Mouse (Mus musculus) kidney, embryonic 16.5 days (tissue): ENCODE measurements at regions not wholly inside any gene's neighbourhood (a gene's known extent, or its start where the extent isn't known, plus 50 kb on each side); places are given as distances from the start of the nearest gene placed in this dataset.

ENCODE experiments used
- ATAC-seq: fragments of 200-750 bp; cut with Nextera tagmentation; 2 replicates; pipeline ENCODE4 v1.8.0; 2017; ENCODE audit warnings: moderate TSS enrichment; ENCODE audit not compliant: low FRiP score, low TSS enrichment
- H3K27ac ChIP-seq: fragments of 300-500 bp; sonication (generic); 2 replicates; pipeline ENCODE4 v1.5.1; 2014; ENCODE audit warnings: low read length
- H3K27me3 ChIP-seq: fragments of 300-500 bp; sonication (generic); 2 replicates; pipeline ENCODE4 v1.6.1; 2014; ENCODE audit warnings: low read length, control low read depth, mixed read lengths; ENCODE audit not compliant: insufficient read depth
- H3K36me3 ChIP-seq: fragments of 300-500 bp; sonication (generic); 2 replicates; pipeline ENCODE4 v1.6.1; 2014; ENCODE audit warnings: low read length, control low read depth, mixed read lengths; ENCODE audit not compliant: insufficient read depth
- H3K4me1 ChIP-seq: fragments of 300-500 bp; sonication (generic); 2 replicates; pipeline ENCODE4 v1.6.1; 2014; ENCODE audit warnings: low read length, control low read depth, mixed read lengths; ENCODE audit not compliant: insufficient read depth
- H3K4me2 ChIP-seq: fragments of 300-500 bp; sonication (generic); replicated peaks from 2 replicates; pipeline ENCODE4 v1.6.1; 2014; ENCODE audit warnings: low read depth, low read length
- H3K4me3 ChIP-seq: fragments of 300-500 bp; sonication (generic); 2 replicates; pipeline ENCODE4 v1.5.1; 2014; ENCODE audit warnings: mild to moderate bottlenecking, low read length
- H3K9ac ChIP-seq: fragments of 300-500 bp; sonication (generic); replicated peaks from 2 replicates; pipeline ENCODE4 v1.6.1; 2014; ENCODE audit warnings: low read length
- H3K9me3 ChIP-seq: fragments of 300-500 bp; sonication (generic); 2 replicates; pipeline ENCODE4 v1.6.1; 2016; ENCODE audit warnings: low read length, control low read depth
- WGBS: fragments of 180-500 bp; shearing (Covaris S2); extraction: QIAGEN DNeasy Blood & Tissue Kit; methylation state at CpG from one replicate; pipeline ENCODE4 v1.1.7; 2014; 5-methylcytosine and 5-hydroxymethylcytosine counted together

DNA sequence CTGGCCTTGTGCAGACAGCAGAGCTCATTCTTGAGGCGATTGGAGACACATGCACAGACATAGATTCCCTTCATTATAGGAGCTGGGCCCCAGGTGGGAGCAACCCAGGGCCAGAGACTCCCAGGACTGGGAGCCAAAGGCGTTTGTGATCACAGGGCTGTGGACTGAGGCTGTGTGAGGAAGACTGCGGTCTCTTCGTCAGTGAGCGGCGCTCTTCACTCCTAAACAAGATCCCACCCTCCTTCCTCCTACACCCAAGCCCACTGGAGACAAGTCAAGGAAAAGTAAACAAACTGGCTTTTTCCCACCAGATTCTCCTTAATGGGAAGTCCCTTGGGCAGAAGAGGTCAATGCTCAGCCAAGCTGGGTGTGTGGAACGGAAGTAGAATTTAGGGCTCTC is 157.7 kb upstream of the Cadm1 start:
- Histone ChIP-seq H3K36me3 (no peaks in the 10 kb centered on the region), H3K27ac (no peak overlapping the region), H3K4me3 (no peak overlapping the region), H3K9ac (no peak overlapping the region), H3K9me3 (peaks cover 3% of the 10 kb centered on the region; the same call in 1 of the 2 replicates), H3K27me3 (peaks cover under 1% of the 10 kb centered on the region; the same call in 1 of the 2 replicates), H3K4me1 (peaks cover 11% of the 10 kb centered on the region; the same call in 1 of the 2 replicates), H3K4me2 (no peak overlapping the region)
- ATAC-seq = no peak
- WGBS = 82% methylated on average over 7 of the region's 7 CpGs

DNA sequence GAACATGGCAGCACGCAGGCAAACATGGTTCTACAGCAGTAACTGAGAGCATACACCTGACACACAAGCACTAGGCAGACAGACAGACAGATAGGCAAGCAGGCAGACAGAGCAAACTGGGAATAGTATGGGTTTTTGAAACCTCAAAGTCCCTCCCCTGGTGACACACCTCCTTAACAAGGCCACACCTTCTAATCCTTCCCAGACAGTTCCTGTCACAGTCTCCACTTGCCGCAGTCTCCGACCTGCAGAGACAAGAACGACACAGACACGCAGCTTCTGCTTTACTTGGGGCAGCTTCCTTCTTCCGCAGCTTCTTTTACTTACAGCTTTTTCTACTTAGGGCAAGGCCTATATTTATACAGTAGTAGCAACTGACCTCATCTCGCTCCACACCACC is 155.9 kb upstream of the Cadm1 start:
- WGBS = 97% methylated on average over 7 of the region's 7 CpGs

DNA sequence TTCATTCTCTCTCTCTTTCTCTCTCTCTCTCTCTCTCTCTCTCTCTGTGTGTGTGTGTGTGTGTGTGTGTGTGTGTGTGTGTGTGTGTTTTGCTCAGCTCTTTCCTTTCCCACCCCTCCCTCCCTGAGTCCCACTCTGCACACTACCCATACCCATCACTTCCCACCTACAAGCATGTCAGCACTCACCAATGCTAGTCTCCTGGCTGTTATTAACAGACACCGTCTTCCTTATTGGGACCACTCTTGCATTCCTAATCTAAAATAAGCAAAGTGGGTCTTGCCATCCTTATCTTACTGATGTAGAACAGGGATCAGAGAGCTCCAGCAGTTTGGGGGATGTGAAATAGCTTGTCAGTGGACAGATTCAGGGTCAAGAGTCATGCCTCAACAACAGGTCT is 153.3 kb upstream of the Cadm1 start:
- ATAC-seq = no peak
- 67% methylated on average over 1 of the region's 1 CpGs for WGBS
- no peak overlapping the region for H3K4me2 ChIP-seq
- H3K27ac ChIP-seq = no peak overlapping the region
- no peaks in the 10 kb centered on the region for H3K27me3 ChIP-seq
- peaks cover 3% of the 10 kb centered on the region; the same call in 1 of the 2 replicates for H3K9me3 ChIP-seq
- no peak overlapping the region for H3K9ac ChIP-seq
- H3K36me3 ChIP-seq = no peaks in the 10 kb centered on the region
- H3K4me1 ChIP-seq = no peaks in the 10 kb centered on the region
- no peak overlapping the region for H3K4me3 ChIP-seq

More for the DNA sequence above, 155.9 kb upstream of the Cadm1 start:
- Histone ChIP-seq H3K27me3 (no peaks in the 10 kb centered on the region), H3K9ac (no peak overlapping the region), H3K27ac (no peak overlapping the region), H3K4me3 (no peak overlapping the region), H3K4me1 (no peaks in the 10 kb centered on the region), H3K36me3 (no peaks in the 10 kb centered on the region), H3K9me3 (peaks cover 3% of the 10 kb centered on the region; the same call in 1 of the 2 replicates), H3K4me2 (no peak overlapping the region)
- ATAC-seq = no peak

DNA sequence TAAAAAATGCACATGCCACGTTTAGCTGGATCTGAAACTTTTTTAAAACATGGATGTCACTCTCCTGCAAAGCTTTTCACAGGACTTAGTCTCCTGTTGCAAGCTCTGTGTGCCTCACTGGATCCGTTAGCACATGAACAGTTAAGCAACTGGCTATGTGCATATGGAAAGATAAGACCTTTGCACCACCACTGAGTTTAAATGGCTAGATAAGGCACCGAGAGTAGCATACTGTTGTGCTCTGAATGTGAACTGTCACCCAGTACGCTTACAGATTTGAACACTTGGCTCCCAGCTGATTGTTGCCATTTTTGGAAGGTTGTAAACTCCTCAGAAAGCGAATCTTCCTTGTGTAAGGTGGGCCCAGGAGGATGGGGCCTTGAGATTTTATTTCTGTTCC is 151.4 kb upstream of the Cadm1 start:
- WGBS = 81% methylated on average over 5 of the region's 5 CpGs
- Histone ChIP-seq H3K9ac (no peak overlapping the region), H3K9me3 (peaks cover 3% of the 10 kb centered on the region; the same call in 1 of the 2 replicates), H3K27me3 (no peaks in the 10 kb centered on the region), H3K4me3 (no peak overlapping the region), H3K36me3 (no peaks in the 10 kb centered on the region), H3K27ac (no peak overlapping the region), H3K4me2 (no peak overlapping the region), H3K4me1 (no peaks in the 10 kb centered on the region)
- ATAC-seq = no peak

DNA sequence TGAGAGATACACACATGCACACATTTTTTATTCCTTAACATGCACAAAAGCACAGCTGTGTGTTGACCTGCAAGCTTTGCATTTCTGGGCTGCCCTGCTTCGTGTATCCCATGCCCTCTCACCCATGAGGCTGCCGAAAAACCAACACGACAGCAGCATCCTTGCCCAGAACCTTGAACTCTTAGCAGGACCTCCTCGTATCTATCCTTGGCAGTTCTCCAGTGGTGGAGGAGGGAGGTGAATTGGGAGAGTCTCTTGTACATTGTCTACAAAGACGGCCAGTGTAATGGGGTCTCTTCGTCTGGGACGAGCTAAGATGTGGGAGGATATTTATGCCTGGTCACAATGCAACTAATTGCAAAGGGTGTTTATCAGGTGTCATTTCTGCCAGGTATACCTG is 149.6 kb upstream of the Cadm1 start:
- WGBS = 54% methylated on average over 7 of the region's 7 CpGs
- H3K9ac ChIP-seq = no peak overlapping the region
- H3K36me3 ChIP-seq = no peaks in the 10 kb centered on the region
- no peaks in the 10 kb centered on the region for H3K9me3 ChIP-seq
- H3K27me3 ChIP-seq = no peaks in the 10 kb centered on the region
- no peak overlapping the region for H3K4me2 ChIP-seq
- H3K27ac ChIP-seq = no peak overlapping the region
- H3K4me3 ChIP-seq = no peak overlapping the region
- peaks cover 8% of the 10 kb centered on the region; the same call in 1 of the 2 replicates for H3K4me1 ChIP-seq
- ATAC-seq = no peak

DNA sequence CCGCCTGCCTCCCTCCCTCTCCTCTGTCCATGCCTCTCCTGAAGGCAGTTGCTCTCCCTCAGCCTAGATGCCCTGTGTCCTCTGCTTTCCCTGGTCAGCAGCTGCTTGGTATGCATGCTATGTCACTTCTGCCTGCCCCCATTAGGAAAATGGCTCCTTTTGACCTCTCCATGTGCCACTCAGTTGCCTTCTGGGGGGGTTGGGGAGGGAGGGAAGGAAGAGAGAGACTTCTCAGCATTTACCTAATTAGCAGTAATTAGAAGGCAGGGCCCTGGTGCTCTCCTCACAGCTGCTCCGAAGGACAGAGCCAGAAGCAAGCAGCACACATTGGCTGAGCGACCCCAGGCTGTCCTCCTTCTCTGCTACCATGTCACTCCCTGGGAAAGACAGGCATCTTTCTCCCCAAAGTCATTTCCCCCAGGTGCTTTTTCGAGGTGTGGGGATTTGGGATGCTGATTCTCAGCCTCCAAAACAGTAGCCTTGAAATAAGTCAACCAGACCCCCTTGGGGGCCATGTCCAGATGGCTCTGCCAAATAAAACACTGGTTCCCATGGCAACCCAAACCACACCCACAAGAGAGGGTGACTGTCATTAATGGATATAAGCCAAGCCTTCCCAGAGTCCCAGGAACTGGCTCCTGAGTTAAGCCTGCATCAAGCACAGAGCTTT is 145.7 kb upstream of the Cadm1 start:
- no peak overlapping the region for H3K4me2 ChIP-seq
- no peak overlapping the region for H3K27ac ChIP-seq
- peak; percentile 70; the same call in 1 of the 2 replicates for ATAC-seq
- peaks cover 21% of the 10 kb centered on the region; the same call in 1 of the 2 replicates for H3K4me1 ChIP-seq
- no peak overlapping the region for H3K4me3 ChIP-seq
- no peaks in the 10 kb centered on the region for H3K27me3 ChIP-seq
- whole genome bisulfite sequencing = 50% methylated on average over 4 of the region's 4 CpGs
- H3K36me3 ChIP-seq = no peaks in the 10 kb centered on the region
- H3K9ac ChIP-seq = no peak overlapping the region
- no peaks in the 10 kb centered on the region for H3K9me3 ChIP-seq

DNA sequence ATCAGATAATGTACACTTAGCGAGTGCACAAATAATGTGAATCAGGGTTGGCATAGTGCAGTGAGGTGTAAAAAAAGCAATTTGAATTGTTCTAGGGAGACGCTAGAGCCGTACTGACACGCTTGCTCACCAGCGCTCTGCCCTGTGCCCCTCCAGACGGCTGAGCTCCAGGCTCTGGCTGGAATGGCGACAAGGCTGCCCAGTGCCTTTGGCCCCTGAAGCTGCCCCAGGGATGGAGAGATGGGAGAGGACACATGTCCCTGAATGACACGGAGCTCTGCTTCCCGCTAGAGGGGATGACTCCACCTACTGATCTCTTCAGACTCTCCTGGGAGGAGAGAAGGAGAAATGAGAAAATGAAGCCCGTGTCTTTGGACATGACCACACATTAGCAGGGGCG is 143.3 kb upstream of the Cadm1 start:
- Histone ChIP-seq H3K9ac (no peak overlapping the region), H3K36me3 (no peaks in the 10 kb centered on the region), H3K27me3 (no peaks in the 10 kb centered on the region), H3K27ac (no peak overlapping the region), H3K4me3 (no peak overlapping the region), H3K9me3 (no peaks in the 10 kb centered on the region), H3K4me1 (peaks cover 21% of the 10 kb centered on the region; the same call in 1 of the 2 replicates), H3K4me2 (no peak overlapping the region)
- ATAC-seq = no peak
- 62% methylated on average over 11 of the region's 11 CpGs for WGBS

DNA sequence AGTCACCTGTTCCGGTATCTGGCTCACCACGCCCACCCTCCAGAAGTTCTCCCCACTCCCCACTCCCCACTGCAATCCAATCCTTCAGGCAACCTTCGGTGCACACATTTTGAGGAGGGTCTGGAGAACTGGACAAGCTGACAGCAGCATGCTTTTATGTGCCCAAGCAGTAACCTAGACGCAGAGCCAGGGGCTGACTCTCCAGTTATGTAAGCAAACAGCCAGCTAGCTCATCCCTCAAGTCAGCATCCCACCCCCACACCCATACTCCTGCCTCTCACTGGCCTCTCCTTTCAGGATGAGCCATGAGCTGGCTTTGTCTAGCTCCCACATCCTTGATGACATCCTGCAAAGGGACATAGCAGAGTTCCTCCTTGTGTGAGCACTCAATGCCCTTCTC is 142.8 kb upstream of the Cadm1 start:
- 32% methylated on average over 4 of the region's 4 CpGs for WGBS
- H3K4me3 ChIP-seq = no peak overlapping the region

DNA sequence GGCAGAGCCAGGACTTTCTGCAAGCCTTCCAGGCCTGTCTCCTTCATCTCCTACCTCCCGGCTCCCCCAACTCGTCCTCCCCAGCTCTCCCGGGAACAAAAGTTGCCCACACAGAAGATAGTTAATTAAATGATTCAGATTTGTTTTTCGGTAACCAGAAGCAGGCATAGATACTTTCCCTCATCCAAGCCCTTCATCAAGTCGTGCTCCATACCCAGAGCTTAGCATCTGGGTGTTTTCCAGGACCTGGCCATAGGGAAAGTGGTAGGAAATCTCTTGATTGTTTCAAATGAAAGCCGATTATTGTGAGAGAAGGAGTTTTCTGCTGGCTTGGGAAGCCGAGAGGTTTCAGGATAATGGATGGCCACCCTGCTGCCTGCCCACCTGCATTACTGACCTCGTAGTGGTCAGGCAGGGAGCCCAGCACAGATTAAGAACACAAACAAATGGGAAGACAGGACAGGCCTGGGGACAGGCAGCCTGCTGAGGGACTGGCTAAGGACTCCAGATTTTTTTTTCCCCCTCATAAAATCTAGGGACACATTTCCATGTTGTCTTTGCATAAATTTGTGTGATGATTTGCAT is 142.2 kb upstream of the Cadm1 start:
- no peaks in the 10 kb centered on the region for H3K36me3 ChIP-seq
- WGBS = 49% methylated on average over 8 of the region's 8 CpGs
- H3K4me1 ChIP-seq = peaks cover 21% of the 10 kb centered on the region; the same call in 1 of the 2 replicates
- H3K9me3 ChIP-seq = no peaks in the 10 kb centered on the region
- no peak overlapping the region for H3K9ac ChIP-seq
- no peak overlapping the region for H3K27ac ChIP-seq
- no peak overlapping the region for H3K4me2 ChIP-seq
- ATAC-seq = no peak
- H3K4me3 ChIP-seq = no peak overlapping the region
- H3K27me3 ChIP-seq = no peaks in the 10 kb centered on the region

More for the DNA sequence above, 142.8 kb upstream of the Cadm1 start:
- Histone ChIP-seq H3K9ac (no peak overlapping the region), H3K4me1 (peaks cover 21% of the 10 kb centered on the region; the same call in 1 of the 2 replicates), H3K9me3 (no peaks in the 10 kb centered on the region), H3K4me2 (no peak overlapping the region), H3K27me3 (no peaks in the 10 kb centered on the region), H3K27ac (no peak overlapping the region), H3K36me3 (no peaks in the 10 kb centered on the region)
- no peak for ATAC-seq

DNA sequence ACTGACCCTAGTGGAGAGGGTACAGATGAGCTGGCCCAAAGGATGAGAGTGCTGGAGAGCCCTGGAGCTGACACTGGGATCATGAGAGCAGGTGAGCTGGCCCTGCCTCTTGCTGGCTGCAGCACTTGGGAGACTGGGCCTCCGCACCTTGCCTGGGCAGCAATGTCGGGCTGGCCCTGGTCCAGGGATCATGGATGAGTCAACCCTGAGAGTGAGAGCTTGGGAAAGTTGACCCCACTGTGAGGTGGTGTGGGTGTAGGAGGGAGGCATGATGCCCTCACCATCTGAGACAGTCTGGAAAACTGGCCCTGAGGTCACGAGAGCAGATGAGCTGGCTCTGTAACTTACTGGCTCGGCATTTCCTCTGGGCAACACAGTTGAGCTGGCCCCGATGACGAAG is 140.1 kb upstream of the Cadm1 start:
- Histone ChIP-seq H3K9ac (no peak overlapping the region), H3K27me3 (no peaks in the 10 kb centered on the region), H3K4me1 (peaks cover 14% of the 10 kb centered on the region; the same call in 1 of the 2 replicates), H3K36me3 (no peaks in the 10 kb centered on the region), H3K27ac (no peak overlapping the region), H3K9me3 (no peaks in the 10 kb centered on the region), H3K4me3 (no peak overlapping the region), H3K4me2 (no peak overlapping the region)
- peak; percentile 31; the same call in 1 of the 2 replicates for ATAC-seq
- WGBS = 93% methylated on average over 6 of the region's 6 CpGs
